Mouse (Mus musculus): ENCODE data around the gene Usp40.
"Not testable (repeated sequence)": the region's sequence is repeated elsewhere in the genome, so short reads cannot be mapped to it uniquely, and the experiment has no call there.

Gene Usp40

GRCm38 (mm10) chr1:88008211-88008697 is at the start of gene Usp40:
TSS of gene Usp40 (minus strand) at chr1:88008551.
- DNase-seq (ENCODE audit: low read depth, low spot score): peak; percentile 32

GRCm38 (mm10) chr1:88055088-88055487 is 46.7 kb upstream of the Usp40 start, which contains the start of gene Ugt1a10:
TSS of gene Ugt1a10 (plus strand) at chr1:88055388.
- no peak for DNase-seq (ENCODE audit: low read depth, low spot score)

GRCm38 (mm10) chr1:88047408-88047807 is 39.1 kb upstream of the Usp40 start:
- DNase-seq (ENCODE audit: low read depth, low spot score): not testable (repeated sequence)

GRCm38 (mm10) chr1:88044832-88045437 is 36.6 kb upstream of the Usp40 start:
- DNase-seq (ENCODE audit: low read depth, low spot score): not testable (repeated sequence)

- not testable (repeated sequence) for DNase-seq (ENCODE audit: low read depth, low spot score)
Observed at GRCm38 (mm10) chr1:88043044-88043443, 34.7 kb upstream of the Usp40 start.

- DNase-seq (ENCODE audit: low read depth, low spot score): not testable (repeated sequence)
Observed at GRCm38 (mm10) chr1:88025244-88025643, 16.9 kb upstream of the Usp40 start.

GRCm38 (mm10) chr1:88015371-88015770 is 7.0 kb upstream of the Usp40 start:
- no peak for DNase-seq (ENCODE audit: low read depth, low spot score)

- no peak for DNase-seq (ENCODE audit: low read depth, low spot score)
Observed at GRCm38 (mm10) chr1:88014671-88015070, 6.3 kb upstream of the Usp40 start.

GRCm38 (mm10) chr1:88014194-88014593 is 5.8 kb upstream of the Usp40 start:
- DNase-seq (ENCODE audit: low read depth, low spot score): no peak

- no peak for DNase-seq (ENCODE audit: low read depth, low spot score)
Observed at GRCm38 (mm10) chr1:88013726-88014125, 5.4 kb upstream of the Usp40 start.

GRCm38 (mm10) chr1:88009521-88009920 is 1.2 kb upstream of the Usp40 start:
- no peak for DNase-seq (ENCODE audit: low read depth, low spot score)

GRCm38 (mm10) chr1:88008735-88009134 is 384 bp upstream of the Usp40 start:
- no peak for DNase-seq (ENCODE audit: low read depth, low spot score)

- DNase-seq (ENCODE audit: low read depth, low spot score): no peak
Observed at GRCm38 (mm10) chr1:88007692-88008210, 600 bp downstream of the Usp40 start.

GRCm38 (mm10) chr1:87992716-87993115 is 15.6 kb downstream of the Usp40 start:
- no peak for DNase-seq (ENCODE audit: low read depth, low spot score)

GRCm38 (mm10) chr1:87982291-87982690 is 26.1 kb downstream of the Usp40 start:
- DNase-seq (ENCODE audit: low read depth, low spot score): no peak

GRCm38 (mm10) chr1:87970381-87970780 is 38.0 kb downstream of the Usp40 start:
- DNase-seq (ENCODE audit: low read depth, low spot score): no peak

GRCm38 (mm10) chr1:87961459-87962167 is 46.7 kb downstream of the Usp40 start:
- DNase-seq (ENCODE audit: low read depth, low spot score): peak; percentile 98

- peak; percentile 55 for DNase-seq (ENCODE audit: low read depth, low spot score)
Observed at GRCm38 (mm10) chr1:87960752-87961151, 47.6 kb downstream of the Usp40 start.

- peak; percentile 38 for DNase-seq (ENCODE audit: low read depth, low spot score)
Observed at GRCm38 (mm10) chr1:87959998-87960431, 48.3 kb downstream of the Usp40 start.

GRCm38 (mm10) chr1:87959532-87959931 is 48.8 kb downstream of the Usp40 start:
- no peak for DNase-seq (ENCODE audit: low read depth, low spot score)

- no peak for DNase-seq (ENCODE audit: low read depth, low spot score)
Observed at GRCm38 (mm10) chr1:87958931-87959330, 49.4 kb downstream of the Usp40 start.

GRCm38 (mm10) chr1:87953073-87953472 is 55.3 kb downstream of the Usp40 start:
- no peak for DNase-seq (ENCODE audit: low read depth, low spot score)

- DNase-seq (ENCODE audit: low read depth, low spot score): no peak
Observed at GRCm38 (mm10) chr1:87951641-87952040, 56.7 kb downstream of the Usp40 start.

Measured in c-Kit-negative CD71-positive TER-119-positive erythroid progenitor cells, embryonic 14.5 days (primary cell).